Mouse (Mus musculus) midbrain, postnatal 0 days (tissue): ENCODE results near the gene Thbs2. TPM values are rescaled to one million over a fixed set of nuclear protein-coding genes. Genes with fewer than 3 reads are reported as not detected.
A peak's percentile ranks its signal among the peaks of the same experiment; 100 is the strongest.

Experiments used
- ATAC-seq: fragments of 200-750 bp; cut with Nextera tagmentation; 2 replicates; pipeline ENCODE4 v1.8.0; 2017; ENCODE audit warnings: moderate number of reproducible peaks, mild to moderate bottlenecking, moderate TSS enrichment, moderate library complexity; ENCODE audit not compliant: low FRiP score
- DNase-seq: peaks from one replicate; pipeline ENCODE4 v3.0.0-alpha.2; 2015; ENCODE audit warnings: low spot score
- H3K27ac ChIP-seq: fragments of 300-500 bp; sonication (generic); 2 replicates; pipeline ENCODE4 v1.5.1; 2014; ENCODE audit warnings: low read depth, mild to moderate bottlenecking, low read length, mixed read lengths
- H3K27me3 ChIP-seq: fragments of 300-500 bp; sonication (generic); 2 replicates; pipeline ENCODE4 v1.6.1; 2014; ENCODE audit warnings: low read length, control low read depth, mixed read lengths; ENCODE audit not compliant: insufficient read depth
- H3K36me3 ChIP-seq: fragments of 300-500 bp; sonication (generic); 2 replicates; pipeline ENCODE4 v1.6.1; 2014; ENCODE audit warnings: low read length, control low read depth, mixed read lengths; ENCODE audit not compliant: insufficient read depth
- H3K4me1 ChIP-seq: fragments of 300-500 bp; sonication (generic); 2 replicates; pipeline ENCODE4 v1.6.1; 2014; ENCODE audit warnings: mild to moderate bottlenecking, control low read depth, antibody characterized with exemption, low read length, mixed read lengths; ENCODE audit not compliant: insufficient read depth
- H3K4me2 ChIP-seq: fragments of 300-500 bp; sonication (generic); 2 replicates; pipeline ENCODE4 v1.6.1; 2014; ENCODE audit warnings: low read depth, mild to moderate bottlenecking, low read length, mixed read lengths; ENCODE audit not compliant: poor library complexity, severe bottlenecking
- H3K4me3 ChIP-seq: fragments of 300-500 bp; sonication (generic); 2 replicates; pipeline ENCODE4 v1.5.1; 2014; ENCODE audit warnings: low read depth, mild to moderate bottlenecking, low read length, moderate library complexity
- H3K9ac ChIP-seq: fragments of 300-500 bp; sonication (generic); replicated peaks from 2 replicates; pipeline ENCODE4 v1.6.1; 2014; ENCODE audit warnings: mild to moderate bottlenecking, low read length, moderate library complexity, mixed read lengths; ENCODE audit not compliant: poor library complexity, severe bottlenecking
- H3K9me3 ChIP-seq: fragments of 300-500 bp; sonication (generic); 2 replicates; pipeline ENCODE4 v1.6.1; 2016; ENCODE audit warnings: low read length, control low read depth
- CTCF ChIP-seq: IDR thresholded peaks from 2 replicates; pipeline ENCODE4 v1.5.1; 2016; ENCODE audit warnings: antibody characterized with exemption, mild to moderate bottlenecking
- WGBS: fragments of 180-500 bp; shearing (Covaris S2); extraction: QIAGEN DNeasy Blood & Tissue Kit; methylation state at CpG from one replicate; pipeline ENCODE4 v1.1.7; 2014; 5-methylcytosine and 5-hydroxymethylcytosine counted together
- polyA plus RNA-seq: library from polyadenylated mRNA; unstranded; fragments of >200 nt; fragmentation: Nextera tagmentation; extraction: Ambion mirVana; gene quantifications from 2 replicates; pipeline ENCODE4 v1.2.1, GENCODE M21; 2015
- total RNA-seq: library from RNA; depleted of rRNA; stranded (reverse); fragments of >200 nt; gene quantifications from 2 replicates; pipeline ENCODE4 v1.2.3, GENCODE M21; 2014

Gene Thbs2
- total and polyA plus RNA-seq, 2 experiments from 2014 or later: 3.6 to 8.0 TPM

GRCm38 (mm10) chr17:14681047-14681446 lies 13.0 kb downstream of the Thbs2 start:
- Histone ChIP-seq H3K27me3 (no peaks in the 10 kb centered on the region), H3K9me3 (no peaks in the 10 kb centered on the region), H3K4me1 (no peaks in the 10 kb centered on the region), H3K27ac (no peak overlapping the region), H3K36me3 (no peaks in the 10 kb centered on the region), H3K4me3 (no peak overlapping the region), H3K9ac (no peak overlapping the region), H3K4me2 (no peak overlapping the region)
- ATAC-seq (no peak), DNase-seq (no peak)
- TF ChIP-seq CTCF: no peak
- 85% methylated on average over 12 of the region's 12 CpGs for WGBS

GRCm38 (mm10) chr17:14677198-14677597 lies 16.8 kb downstream of the Thbs2 start:
- H3K9me3 ChIP-seq: no peaks in the 10 kb centered on the region
- no peak overlapping the region for H3K9ac ChIP-seq
- H3K27ac ChIP-seq: no peak overlapping the region
- no peaks in the 10 kb centered on the region for H3K4me1 ChIP-seq
- TF ChIP-seq CTCF: no peak
- H3K4me3 ChIP-seq: no peak overlapping the region
- 81% methylated on average over 8 of the region's 8 CpGs for WGBS
- H3K27me3 ChIP-seq: no peaks in the 10 kb centered on the region
- no peak overlapping the region for H3K4me2 ChIP-seq
- no peak for DNase-seq
- H3K36me3 ChIP-seq: no peaks in the 10 kb centered on the region; the same call in 1 of the 2 replicates
- no peak for ATAC-seq

- no peaks in the 10 kb centered on the region; the same call in 1 of the 2 replicates for H3K36me3 ChIP-seq
- no peaks in the 10 kb centered on the region for H3K4me1 ChIP-seq
- DNase-seq (no peak), ATAC-seq (no peak)
- H3K27me3 ChIP-seq: no peaks in the 10 kb centered on the region
- no peak overlapping the region for H3K27ac ChIP-seq
- H3K9me3 ChIP-seq: no peaks in the 10 kb centered on the region
- no peak for TF ChIP-seq CTCF
- 80% methylated on average over 2 of the region's 2 CpGs for WGBS
- no peak overlapping the region for H3K4me2 ChIP-seq
- H3K9ac ChIP-seq: no peak overlapping the region
- no peak overlapping the region for H3K4me3 ChIP-seq
These were observed 18.5 kb downstream of the Thbs2 start for GRCm38 (mm10) chr17:14675517-14675916.

GRCm38 (mm10) chr17:14672402-14672801 lies 21.6 kb downstream of the Thbs2 start:
- no peak overlapping the region for H3K4me2 ChIP-seq
- DNase-seq (peak; percentile 69), ATAC-seq (0 out of 2 replicates have a peak, but pooled peaks have one; percentile 10)
- TF ChIP-seq CTCF: no peak
- H3K9ac ChIP-seq: no peak overlapping the region
- no peaks in the 10 kb centered on the region; the same call in 1 of the 2 replicates for H3K36me3 ChIP-seq
- no peak overlapping the region for H3K27ac ChIP-seq
- H3K4me1 ChIP-seq: no peaks in the 10 kb centered on the region
- no peak overlapping the region for H3K4me3 ChIP-seq
- 28% methylated on average over 5 of the region's 5 CpGs for WGBS
- H3K9me3 ChIP-seq: no peaks in the 10 kb centered on the region
- H3K27me3 ChIP-seq: no peaks in the 10 kb centered on the region

GRCm38 (mm10) chr17:14667225-14667624 lies 26.8 kb downstream of the Thbs2 start:
- Histone ChIP-seq H3K4me1 (no peaks in the 10 kb centered on the region), H3K9ac (no peak overlapping the region), H3K27ac (no peak overlapping the region), H3K9me3 (no peaks in the 10 kb centered on the region), H3K27me3 (no peaks in the 10 kb centered on the region), H3K36me3 (no peaks in the 10 kb centered on the region), H3K4me3 (no peak overlapping the region), H3K4me2 (no peak overlapping the region)
- ATAC-seq: no peak
- TF ChIP-seq CTCF: no peak
- 86% methylated on average over 4 of the region's 4 CpGs for WGBS
- no peak for DNase-seq

- DNase-seq (no peak), ATAC-seq (no peak)
- no peak overlapping the region for H3K27ac ChIP-seq
- no peak overlapping the region for H3K4me2 ChIP-seq
- no peaks in the 10 kb centered on the region for H3K27me3 ChIP-seq
- no peak overlapping the region for H3K9ac ChIP-seq
- 68% methylated on average over 2 of the region's 2 CpGs for WGBS
- TF ChIP-seq CTCF: no peak
- H3K9me3 ChIP-seq: no peaks in the 10 kb centered on the region
- H3K36me3 ChIP-seq: no peaks in the 10 kb centered on the region
- no peaks in the 10 kb centered on the region for H3K4me1 ChIP-seq
- H3K4me3 ChIP-seq: no peak overlapping the region
These were observed 27.6 kb downstream of the Thbs2 start for GRCm38 (mm10) chr17:14666451-14666850.
